Mouse (Mus musculus) G1E (cell line): ENCODE measurements around the gene Nacc2. TPM values are rescaled to one million over a fixed set of nuclear protein-coding genes. Genes with fewer than 3 reads are reported as not detected.
A peak's percentile ranks its signal among the peaks of the same experiment; 100 is the strongest.

ENCODE experiments used
- ATAC-seq: 2 replicates; pipeline ENCODE4 v1.8.0; 2016; ENCODE audit warnings: mild to moderate bottlenecking; ENCODE audit not compliant: insufficient number of reproducible peaks, poor library complexity, low FRiP score, severe bottlenecking; ENCODE audit errors: extremely low read depth
- DNase-seq: peaks from one replicate; pipeline ENCODE4 v3.0.0; 2012; ENCODE audit warnings: low spot score
- H3K27me3 ChIP-seq: 2 replicates; pipeline ENCODE4 v1.6.1; 2012; ENCODE audit warnings: mild to moderate bottlenecking, low read length, inconsistent platforms; ENCODE audit not compliant: insufficient read depth
- H3K36me3 ChIP-seq: replicated peaks from 2 replicates; pipeline ENCODE3; 2012; ENCODE audit warnings: mild to moderate bottlenecking, inconsistent platforms
- H3K4me1 ChIP-seq: 2 replicates; pipeline ENCODE4 v1.6.1; 2012; ENCODE audit warnings: low read depth, low read length, inconsistent platforms, mixed read lengths; ENCODE audit not compliant: insufficient read depth
- H3K4me3 ChIP-seq: 2 replicates; pipeline ENCODE4 v1.5.1; 2012; ENCODE audit warnings: low read depth, mild to moderate bottlenecking, inconsistent platforms, low read length, moderate library complexity, mixed read lengths
- H3K9me3 ChIP-seq: replicated peaks from 2 replicates; pipeline ENCODE4 v1.6.1; 2012; ENCODE audit warnings: inconsistent platforms
- CTCF ChIP-seq: IDR thresholded peaks from 2 replicates; pipeline ENCODE4 v1.5.1; 2012; ENCODE audit warnings: low read depth, low read length, inconsistent platforms, mixed read lengths
- GATA1 ChIP-seq: IDR thresholded peaks from 2 replicates; pipeline ENCODE4 v1.6.1; 2012; ENCODE audit warnings: borderline replicate concordance, low read length, inconsistent platforms, mixed read lengths
- GATA2 ChIP-seq: IDR thresholded peaks from 2 replicates; pipeline ENCODE4 v1.6.1; 2012; ENCODE audit warnings: low read depth, low read length, inconsistent platforms, borderline replicate concordance
- POLR2AphosphoS5 ChIP-seq: IDR thresholded peaks from 2 replicates; pipeline ENCODE4 v1.6.1; 2012; ENCODE audit warnings: low read depth, low read length, inconsistent platforms; ENCODE audit not compliant: insufficient replicate concordance
- TAL1 ChIP-seq: conservative IDR thresholded peaks from 2 replicates; pipeline ENCODE4 v1.6.1; 2012; ENCODE audit warnings: low read depth, low read length, inconsistent platforms, mixed read lengths
- polyA plus RNA-seq: library from polyadenylated mRNA; stranded (reverse); fragments of >175 nt; gene quantifications from 2 replicates; pipeline ENCODE4 v1.2.3, GENCODE M21; 2012
- total RNA-seq, 2 experiments: library from RNA; stranded (forward) in 1 of 2; stranded (reverse) in 1 of 2; fragments of 200-1000 nt in 1 of 2; fragments of >200 nt in 1 of 2; fragmentation: Nextera tagmentation in 1 of 2; gene quantifications; 2 replicates each; pipeline ENCODE4 v1.2.3; 2014 to 2017

Gene Nacc2
- total and polyA plus RNA-seq, 3 experiments: 2.0 to 4.3 (median 2.6) TPM

GRCm38 (mm10) chr2:26057053-26057452 is 66.0 kb downstream of the Nacc2 start:
- TF ChIP-seq TAL1: no peak
- TF ChIP-seq CTCF: no peak
- TF ChIP-seq POLR2AphosphoS5: no peak
- TF ChIP-seq GATA1: no peak
- no peaks in the 10 kb centered on the region for H3K9me3 ChIP-seq
- H3K4me1 ChIP-seq: peaks cover 10% of the 10 kb centered on the region
- no peaks in the 10 kb centered on the region for H3K36me3 ChIP-seq
- H3K27me3 ChIP-seq: peaks cover 49% of the 10 kb centered on the region
- H3K4me3 ChIP-seq: no peak overlapping the region
- DNase-seq (no peak), ATAC-seq (no peak)

GRCm38 (mm10) chr2:26056226-26056625 is 66.8 kb downstream of the Nacc2 start:
- no peaks in the 10 kb centered on the region for H3K9me3 ChIP-seq
- DNase-seq: no peak
- TF ChIP-seq CTCF: no peak
- TF ChIP-seq GATA2: no peak
- no peak for TF ChIP-seq GATA1
- H3K36me3 ChIP-seq: no peaks in the 10 kb centered on the region
- H3K27me3 ChIP-seq: peaks cover 46% of the 10 kb centered on the region
- no peak overlapping the region for H3K4me3 ChIP-seq
- no peak for ATAC-seq
- H3K4me1 ChIP-seq: peaks cover 5% of the 10 kb centered on the region

- Histone ChIP-seq H3K4me3 (no peak overlapping the region), H3K9me3 (no peaks in the 10 kb centered on the region), H3K4me1 (peaks cover 5% of the 10 kb centered on the region; the same call in 1 of the 2 replicates), H3K27me3 (peaks cover 43% of the 10 kb centered on the region), H3K36me3 (no peaks in the 10 kb centered on the region)
- ATAC-seq (no peak), DNase-seq (no peak)
- TF ChIP-seq TAL1 (no peak), POLR2AphosphoS5 (no peak), CTCF (no peak), GATA1 (no peak), GATA2 (no peak)
These were observed 67.3 kb downstream of the Nacc2 start for GRCm38 (mm10) chr2:26055747-26056102.

- peaks cover 5% of the 10 kb centered on the region; the same call in 1 of the 2 replicates for H3K4me1 ChIP-seq
- H3K9me3 ChIP-seq: no peaks in the 10 kb centered on the region
- no peaks in the 10 kb centered on the region for H3K36me3 ChIP-seq
- H3K4me3 ChIP-seq: no peak overlapping the region
- DNase-seq: peak; percentile 73
- peak; percentile 51 for TF ChIP-seq CTCF
- TF ChIP-seq POLR2AphosphoS5: no peak
- TF ChIP-seq GATA2: no peak
- peaks cover 43% of the 10 kb centered on the region for H3K27me3 ChIP-seq
- ATAC-seq: peak; percentile 54; the same call in 1 of the 2 replicates
These were observed 67.8 kb downstream of the Nacc2 start for GRCm38 (mm10) chr2:26055046-26055746.

GRCm38 (mm10) chr2:26052806-26053205 is 70.2 kb downstream of the Nacc2 start:
- H3K4me3 ChIP-seq: no peak overlapping the region
- H3K36me3 ChIP-seq: no peaks in the 10 kb centered on the region
- H3K4me1 ChIP-seq: peaks cover 5% of the 10 kb centered on the region; the same call in 1 of the 2 replicates
- no peaks in the 10 kb centered on the region for H3K9me3 ChIP-seq
- no peak for TF ChIP-seq GATA1
- no peak for TF ChIP-seq POLR2AphosphoS5
- TF ChIP-seq TAL1: no peak
- TF ChIP-seq GATA2: no peak
- H3K27me3 ChIP-seq: peaks cover 54% of the 10 kb centered on the region
- no peak for DNase-seq
- no peak for ATAC-seq

GRCm38 (mm10) chr2:26048816-26049215 is 74.2 kb downstream of the Nacc2 start:
- peaks cover 69% of the 10 kb centered on the region for H3K27me3 ChIP-seq
- DNase-seq (no peak), ATAC-seq (no peak)
- TF ChIP-seq GATA2: no peak
- no peak for TF ChIP-seq CTCF
- TF ChIP-seq GATA1: no peak
- TF ChIP-seq TAL1: no peak
- no peak overlapping the region for H3K4me3 ChIP-seq
- H3K9me3 ChIP-seq: no peaks in the 10 kb centered on the region
- H3K4me1 ChIP-seq: no peaks in the 10 kb centered on the region
- no peaks in the 10 kb centered on the region for H3K36me3 ChIP-seq

GRCm38 (mm10) chr2:26044216-26044615 is 78.8 kb downstream of the Nacc2 start:
- H3K36me3 ChIP-seq: no peaks in the 10 kb centered on the region
- TF ChIP-seq GATA1 (no peak), TAL1 (no peak), POLR2AphosphoS5 (no peak), CTCF (no peak), GATA2 (no peak)
- peaks cover 64% of the 10 kb centered on the region for H3K27me3 ChIP-seq
- H3K4me3 ChIP-seq: no peak overlapping the region
- no peaks in the 10 kb centered on the region for H3K4me1 ChIP-seq
- no peaks in the 10 kb centered on the region for H3K9me3 ChIP-seq
- no peak for ATAC-seq
- DNase-seq: no peak
